Mouse (Mus musculus) midbrain, embryonic 13.5 days (tissue): Measurements from ENCODE around the gene Ttc9b. TPM values are rescaled to one million over a fixed set of nuclear protein-coding genes. Genes with fewer than 3 reads are reported as not detected.

ENCODE experiments used
- polyA plus RNA-seq: library from polyadenylated mRNA; unstranded; fragments of >200 nt; fragmentation: Nextera tagmentation; extraction: Ambion mirVana; gene quantifications from 2 replicates; pipeline ENCODE4 v1.2.1, GENCODE M21; 2015

The Ttc9b gene
- polyA plus RNA-seq, 1 experiment from 2014 or later: 40.5 TPM

Other genes with a start within 250 kb of the Ttc9b start
- gene Sptbn4, start 206.2 kb upstream of the Ttc9b start, polyA plus RNA-seq: 1.1 and 2.2 TPM in 2 replicates
- gene Blvrb, start 205.9 kb upstream of the Ttc9b start, polyA plus RNA-seq: 14.8 and 16.1 TPM in 2 replicates
- gene Sertad3, start 180.1 kb upstream of the Ttc9b start, polyA plus RNA-seq: 12.4 and 12.6 TPM in 2 replicates
- gene Sertad1, start 167.0 kb upstream of the Ttc9b start, polyA plus RNA-seq: 8.2 and 8.5 TPM in 2 replicates
- 1.2 and 1.6 TPM in 2 replicates for gene Prx, start 154.6 kb upstream of the Ttc9b start, polyA plus RNA-seq
- gene Hipk4, start 130.6 kb upstream of the Ttc9b start, polyA plus RNA-seq: 0.37 and 0.52 TPM in 2 replicates
- gene Pld3, start 100.7 kb upstream of the Ttc9b start, polyA plus RNA-seq: 107 and 110 TPM in 2 replicates
- gene 2310022A10Rik, start 100.7 kb upstream of the Ttc9b start, polyA plus RNA-seq: 34.6 and 36.6 TPM in 2 replicates
- 64.3 and 67.4 TPM in 2 replicates for gene Akt2, start 62.4 kb upstream of the Ttc9b start, polyA plus RNA-seq
- 11.0 and 12.7 TPM in 2 replicates for gene Map3k10, start 20.7 kb downstream of the Ttc9b start, polyA plus RNA-seq
- 12.8 and 13.2 TPM in 2 replicates for gene Zfp607b, start 35.4 kb downstream of the Ttc9b start, polyA plus RNA-seq
- gene Zfp60, start 77.5 kb downstream of the Ttc9b start, polyA plus RNA-seq: 142 and 143 TPM in 2 replicates
- 2.6 and 2.8 TPM in 2 replicates for gene Zfp626, start 153.3 kb downstream of the Ttc9b start, polyA plus RNA-seq
- gene Zfp59, start 184.7 kb downstream of the Ttc9b start, polyA plus RNA-seq: 12.0 and 12.1 TPM in 2 replicates
- gene Zfp607a, start 203.6 kb downstream of the Ttc9b start, polyA plus RNA-seq: 1.4 and 2.0 TPM in 2 replicates